Mouse (Mus musculus): Measurements from ENCODE around the gene Atic.

GRCm38 (mm10) chr1:71594268-71594667, 37.3 kb downstream of the Atic start:
- TF ChIP-seq EP300 (optimal IDR thresholded peaks at IDR 0.05) (no peak), CTCF (IDR thresholded peaks at IDR 0.05; ENCODE audit: low read depth) (no peak)
